Mouse (Mus musculus) liver, embryonic 14.5 days (tissue): ENCODE measurements around the gene Eif5a2. TPM values are rescaled to one million over a fixed set of nuclear protein-coding genes. Genes with fewer than 3 reads are reported as not detected.

Source experiments
- ATAC-seq: fragments of 200-750 bp; cut with Nextera tagmentation; 2 replicates; pipeline ENCODE4 v1.8.0; 2017; ENCODE audit warnings: moderate number of reproducible peaks, mild to moderate bottlenecking, moderate library complexity; ENCODE audit not compliant: insufficient read depth
- DNase-seq, 3 experiments: peaks; one replicate each; pipeline ENCODE4 v3.0.0-alpha.2; 2012 to 2013; ENCODE audit warnings: low read depth in 3 of 3, low spot score in 3 of 3
- H3K27ac ChIP-seq: fragments of 300-500 bp; sonication (generic); 2 replicates; pipeline ENCODE4 v1.5.1; 2014; ENCODE audit warnings: moderate library complexity, mild to moderate bottlenecking, control low read depth, inconsistent platforms
- H3K27me3 ChIP-seq: fragments of 300-500 bp; sonication (generic); 2 replicates; pipeline ENCODE4 v1.6.1; 2014; ENCODE audit warnings: mild to moderate bottlenecking, low read length, moderate library complexity; ENCODE audit not compliant: control insufficient read depth, insufficient read depth
- H3K36me3 ChIP-seq: fragments of 300-500 bp; sonication (generic); replicated peaks from 2 replicates; pipeline ENCODE4 v1.6.1; 2014; ENCODE audit warnings: low read depth; ENCODE audit not compliant: control insufficient read depth, insufficient read depth
- H3K4me1 ChIP-seq, 2 experiments: fragments of 200-500 bp in 1 of 2; fragments of 300-500 bp in 1 of 2; sonication (generic) in 1 of 2; replicated peaks; 2 replicates each; pipeline ENCODE4 v1.6.1; 2012 to 2014; ENCODE audit warnings: antibody characterized with exemption in 1 of 2, inconsistent platforms in 1 of 2, low read length in 1 of 2; ENCODE audit not compliant: control insufficient read depth in 2 of 2, insufficient read depth in 2 of 2
- H3K4me2 ChIP-seq: fragments of 300-500 bp; sonication (generic); 2 replicates; pipeline ENCODE4 v1.6.1; 2014; ENCODE audit warnings: low read depth, mild to moderate bottlenecking, control low read depth, moderate library complexity
- H3K4me3 ChIP-seq, 2 experiments: fragments of 200-500 bp in 1 of 2; fragments of 300-500 bp in 1 of 2; sonication (generic) in 1 of 2; 2 replicates each; pipeline ENCODE4 v1.5.1; 2012 to 2014; ENCODE audit warnings: low read depth in 2 of 2, low read length in 2 of 2, mild to moderate bottlenecking in 2 of 2, control low read depth in 1 of 2, inconsistent platforms in 1 of 2, moderate library complexity in 1 of 2; ENCODE audit not compliant: insufficient read depth in 1 of 2
- H3K9ac ChIP-seq: fragments of 300-500 bp; sonication (generic); replicated peaks from 2 replicates; pipeline ENCODE4 v1.6.1; 2014; ENCODE audit warnings: mild to moderate bottlenecking, control low read depth, moderate library complexity
- H3K9me3 ChIP-seq: fragments of 300-500 bp; sonication (generic); 2 replicates; pipeline ENCODE4 v1.6.1; 2016; ENCODE audit warnings: low read length, mixed read lengths; ENCODE audit not compliant: control insufficient read depth
- CTCF ChIP-seq: IDR thresholded peaks from 2 replicates; pipeline ENCODE4 v1.5.1; 2016; ENCODE audit warnings: antibody characterized with exemption, low read depth, control low read depth
- EP300 ChIP-seq: IDR thresholded peaks from 2 replicates; pipeline ENCODE4 v1.6.1; 2016; ENCODE audit warnings: antibody characterized with exemption, low read depth
- WGBS: fragments of 180-500 bp; shearing (Covaris S2); extraction: QIAGEN DNeasy Blood & Tissue Kit; methylation state at CpG from one replicate; pipeline ENCODE4 v1.1.7; 2014; ENCODE audit not compliant: insufficient replicate concordance; 5-methylcytosine and 5-hydroxymethylcytosine counted together
- polyA plus RNA-seq, 2 experiments: library from polyadenylated mRNA; depleted of rRNA in 1 of 2; stranded (reverse) in 1 of 2; unstranded in 1 of 2; fragments of >200 nt; fragmentation: Nextera tagmentation in 1 of 2; extraction: Ambion mirVana in 1 of 2; gene quantifications; 2 replicates each; pipeline versions ENCODE4 v1.2.1 to v1.2.3; 2012 to 2014

Eif5a2 gene
- polyA plus RNA-seq, 2 experiments, result 4.1 to 7.9 TPM

GRCm38 (mm10) chr3:28826272-28826671 is 45.2 kb downstream of the Eif5a2 start:
- 57% methylated on average over 1 of the region's 1 CpGs for whole genome bisulfite sequencing
- ATAC-seq, result no peak

GRCm38 (mm10) chr3:28827605-28828004 is 46.5 kb downstream of the Eif5a2 start:
- WGBS, result 57% methylated on average over 2 of the region's 2 CpGs
- H3K4me1 ChIP-seq, result no peaks in the 10 kb centered on the region
- no peaks in the 10 kb centered on the region for H3K27me3 ChIP-seq
- no peaks in the 10 kb centered on the region for H3K36me3 ChIP-seq
- H3K27ac ChIP-seq, result no peak overlapping the region
- no peak overlapping the region for H3K4me3 ChIP-seq
- H3K4me2 ChIP-seq, result no peak overlapping the region
- H3K9me3 ChIP-seq, result no peaks in the 10 kb centered on the region
- ATAC-seq, result no peak
- TF ChIP-seq CTCF, result no peak
- no peak for TF ChIP-seq EP300
- no peak for DNase-seq
- no peak overlapping the region for H3K9ac ChIP-seq

More at GRCm38 (mm10) chr3:28826272-28826671, 45.2 kb downstream of the Eif5a2 start:
- no peak overlapping the region for H3K27ac ChIP-seq
- no peak overlapping the region for H3K4me3 ChIP-seq
- no peak overlapping the region for H3K4me2 ChIP-seq
- H3K4me1 ChIP-seq, result no peaks in the 10 kb centered on the region
- H3K27me3 ChIP-seq, result no peaks in the 10 kb centered on the region
- DNase-seq, result no peak
- H3K9me3 ChIP-seq, result no peaks in the 10 kb centered on the region
- no peak overlapping the region for H3K9ac ChIP-seq
- TF ChIP-seq EP300 (no peak), CTCF (no peak)
- H3K36me3 ChIP-seq, result no peaks in the 10 kb centered on the region

GRCm38 (mm10) chr3:28829454-28829853 is 48.4 kb downstream of the Eif5a2 start:
- Histone ChIP-seq H3K4me1 (no peaks in the 10 kb centered on the region), H3K4me3 (no peak overlapping the region), H3K36me3 (no peaks in the 10 kb centered on the region), H3K4me2 (no peak overlapping the region), H3K9ac (no peak overlapping the region), H3K27ac (no peak overlapping the region), H3K27me3 (no peaks in the 10 kb centered on the region), H3K9me3 (no peaks in the 10 kb centered on the region)
- ATAC-seq (no peak), DNase-seq (no peak)
- TF ChIP-seq EP300, result no peak
- WGBS, result 61% methylated on average over 2 of the region's 2 CpGs

- no peaks in the 10 kb centered on the region for H3K27me3 ChIP-seq
- no peak overlapping the region for H3K4me3 ChIP-seq
- H3K4me1 ChIP-seq, result no peaks in the 10 kb centered on the region
- no peaks in the 10 kb centered on the region for H3K9me3 ChIP-seq
- H3K4me2 ChIP-seq, result no peak overlapping the region
- no peak overlapping the region for H3K9ac ChIP-seq
- ATAC-seq, result no peak
- WGBS, result 53% methylated on average over 2 of the region's 2 CpGs
- no peak for DNase-seq
- no peak overlapping the region for H3K27ac ChIP-seq
- no peak for TF ChIP-seq CTCF
- no peak for TF ChIP-seq EP300
- no peaks in the 10 kb centered on the region for H3K36me3 ChIP-seq
Observed at GRCm38 (mm10) chr3:28836796-28837371, 55.8 kb downstream of the Eif5a2 start.

DNA sequence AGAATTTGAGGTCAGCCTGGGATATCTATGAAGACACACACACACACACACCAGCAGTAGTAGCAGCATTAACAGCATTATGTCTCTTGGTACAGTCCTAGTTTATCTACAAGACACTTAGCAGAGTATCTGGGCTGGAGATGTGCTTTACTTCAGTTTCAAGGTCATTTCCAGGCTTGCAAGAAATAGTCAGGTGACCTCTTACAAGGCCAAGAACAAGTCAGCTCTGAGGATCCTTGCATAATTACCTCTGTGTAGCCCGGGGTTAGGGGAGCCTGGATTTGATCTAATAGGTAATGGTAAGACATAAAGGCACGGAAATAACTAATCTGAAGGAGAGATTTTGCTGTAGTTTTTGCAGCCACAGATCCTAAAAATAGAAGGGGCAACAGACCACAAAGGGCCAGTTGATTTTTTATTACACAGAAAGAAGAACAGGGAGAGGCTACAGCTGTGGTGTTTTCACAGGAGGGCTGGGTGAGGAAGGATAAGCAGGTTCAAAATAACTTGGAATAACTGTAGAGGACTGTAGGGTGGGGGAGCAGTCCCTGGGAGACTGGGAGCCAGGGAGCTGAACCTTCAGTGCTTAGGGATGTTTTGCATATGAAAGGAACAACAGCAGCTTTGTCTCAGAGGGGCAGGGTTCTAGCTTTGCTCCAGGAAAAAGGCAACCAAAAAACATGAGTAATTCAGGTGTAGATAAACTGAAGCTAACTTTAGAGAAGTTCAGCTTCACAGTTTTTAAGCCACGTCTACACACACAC is 61.0 kb downstream of the Eif5a2 start:
- TF ChIP-seq CTCF, result no peak
- no peak for TF ChIP-seq EP300
- ATAC-seq, result no peak

More for the DNA sequence above, 61.0 kb downstream of the Eif5a2 start:
- no peak overlapping the region for H3K27ac ChIP-seq
- H3K36me3 ChIP-seq, result no peaks in the 10 kb centered on the region
- 19% methylated on average over 3 of the region's 3 CpGs for WGBS
- H3K9ac ChIP-seq, result no peak overlapping the region
- DNase-seq, result no peak
- H3K4me3 ChIP-seq, result no peak overlapping the region
- H3K9me3 ChIP-seq, result no peaks in the 10 kb centered on the region
- no peak overlapping the region for H3K4me2 ChIP-seq
- H3K27me3 ChIP-seq, result no peaks in the 10 kb centered on the region
- H3K4me1 ChIP-seq, result no peaks in the 10 kb centered on the region
